Mouse (Mus musculus) midbrain, embryonic 11.5 days (tissue): Measurements from ENCODE around the gene Gm10273. TPM values are rescaled to one million over a fixed set of nuclear protein-coding genes. Genes with fewer than 3 reads are reported as not detected.
"Not testable (repeated sequence)": the region's sequence is repeated elsewhere in the genome, so short reads cannot be mapped to it uniquely, and the experiment has no call there.

ENCODE experiments used
- ATAC-seq: fragments of 200-750 bp; cut with Nextera tagmentation; 2 replicates; pipeline ENCODE4 v1.8.0; 2017; ENCODE audit warnings: moderate TSS enrichment, moderate library complexity; ENCODE audit not compliant: low FRiP score
- DNase-seq: peaks from one replicate; pipeline ENCODE4 v3.0.0; 2015; ENCODE audit warnings: low spot score; ENCODE audit errors: missing footprints
- H3K27ac ChIP-seq: fragments of 300-500 bp; sonication (generic); 2 replicates; pipeline ENCODE4 v1.5.1; 2014; ENCODE audit warnings: low read depth, low read length
- H3K27me3 ChIP-seq: fragments of 300-500 bp; sonication (generic); 2 replicates; pipeline ENCODE4 v1.6.1; 2014; ENCODE audit warnings: mild to moderate bottlenecking, low read length, moderate library complexity, mixed read lengths; ENCODE audit not compliant: control insufficient read depth, insufficient read depth
- H3K36me3 ChIP-seq: fragments of 300-500 bp; sonication (generic); 2 replicates; pipeline ENCODE4 v1.6.1; 2014; ENCODE audit warnings: mild to moderate bottlenecking, low read length, moderate library complexity, mixed read lengths; ENCODE audit not compliant: control insufficient read depth, insufficient read depth
- H3K4me1 ChIP-seq: fragments of 300-500 bp; sonication (generic); 2 replicates; pipeline ENCODE4 v1.6.1; 2014; ENCODE audit warnings: low read length; ENCODE audit not compliant: control insufficient read depth, insufficient read depth
- H3K4me2 ChIP-seq: fragments of 300-500 bp; sonication (generic); 2 replicates; pipeline ENCODE4 v1.6.1; 2014; ENCODE audit warnings: mild to moderate bottlenecking, moderate library complexity
- H3K4me3 ChIP-seq: fragments of 300-500 bp; sonication (generic); 2 replicates; pipeline ENCODE4 v1.5.1; 2014; ENCODE audit warnings: low read depth, low read length
- H3K9ac ChIP-seq: fragments of 300-500 bp; sonication (generic); 2 replicates; pipeline ENCODE4 v1.6.1; 2014; ENCODE audit warnings: low read length
- H3K9me3 ChIP-seq: fragments of 300-500 bp; sonication (generic); 2 replicates; pipeline ENCODE4 v1.6.1; 2016; ENCODE audit warnings: low read length; ENCODE audit not compliant: control insufficient read depth
- WGBS: fragments of 180-500 bp; shearing (Covaris S2); extraction: QIAGEN DNeasy Blood & Tissue Kit; methylation state at CpG from one replicate; pipeline ENCODE4 v1.1.7; 2014; 5-methylcytosine and 5-hydroxymethylcytosine counted together
- polyA plus RNA-seq: library from polyadenylated mRNA; unstranded; fragments of >200 nt; fragmentation: Nextera tagmentation; extraction: Ambion mirVana; gene quantifications from 2 replicates; pipeline ENCODE4 v1.2.1, GENCODE M21; 2014

Gm10273 gene
- polyA plus RNA-seq = 2.4 and 3.3 TPM in 2 replicates

GRCm38 (mm10) chr10:59395461-59395860, at the start of gene Gm10273:
TSS of gene Gm10273 (plus strand) at chr10:59395632.
- not testable (repeated sequence) for H3K4me1 ChIP-seq, H3K27me3 ChIP-seq, H3K9me3 ChIP-seq, H3K36me3 ChIP-seq, H3K4me2 ChIP-seq, H3K9ac ChIP-seq, ATAC-seq, DNase-seq, H3K4me3 ChIP-seq, H3K27ac ChIP-seq
- 84% methylated on average over 10 of the region's 25 CpGs for WGBS

- peaks cover 11% of the 10 kb centered on the region; the same call in 1 of the 2 replicates for H3K36me3 ChIP-seq
- no peaks in the 10 kb centered on the region for H3K9me3 ChIP-seq
- H3K9ac ChIP-seq = no peak overlapping the region
- no peak overlapping the region for H3K4me2 ChIP-seq
- no peak overlapping the region for H3K27ac ChIP-seq
- no peaks in the 10 kb centered on the region for H3K4me1 ChIP-seq
- DNase-seq = no peak
- WGBS = 85% methylated on average over 2 of the region's 2 CpGs
- no peak overlapping the region for H3K4me3 ChIP-seq
- no peak for ATAC-seq
- no peaks in the 10 kb centered on the region for H3K27me3 ChIP-seq
Measured at GRCm38 (mm10) chr10:59346560-59346959, 48.9 kb upstream of the Gm10273 start.

DNA sequence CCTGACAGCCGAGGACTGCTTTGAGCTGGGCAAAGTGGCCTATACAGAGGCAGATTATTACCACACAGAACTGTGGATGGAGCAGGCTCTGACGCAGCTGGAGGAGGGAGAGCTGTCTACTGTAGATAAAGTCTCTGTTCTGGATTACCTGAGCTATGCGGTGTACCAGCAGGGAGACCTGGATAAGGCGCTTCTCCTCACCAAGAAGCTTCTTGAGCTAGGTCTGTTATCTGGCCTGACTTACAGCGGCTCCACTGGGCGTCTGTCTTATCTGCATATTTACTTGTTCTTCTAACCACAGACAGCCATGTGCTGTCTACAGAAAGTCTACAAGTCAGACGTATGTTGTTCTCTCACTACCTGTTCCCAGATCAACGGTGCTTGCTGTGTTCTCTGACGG, 47.2 kb upstream of the Gm10273 start:
- H3K4me3 ChIP-seq = no peak overlapping the region
- H3K36me3 ChIP-seq = peaks cover 13% of the 10 kb centered on the region; the same call in 1 of the 2 replicates
- H3K9ac ChIP-seq = no peak overlapping the region
- WGBS = 91% methylated on average over 9 of the region's 9 CpGs
- no peaks in the 10 kb centered on the region for H3K4me1 ChIP-seq
- ATAC-seq = no peak
- no peak for DNase-seq
- H3K4me2 ChIP-seq = no peak overlapping the region
- H3K9me3 ChIP-seq = no peaks in the 10 kb centered on the region
- H3K27ac ChIP-seq = no peak overlapping the region
- no peaks in the 10 kb centered on the region for H3K27me3 ChIP-seq

- no peak for ATAC-seq
Measured at GRCm38 (mm10) chr10:59349536-59349935, 45.9 kb upstream of the Gm10273 start.

DNA sequence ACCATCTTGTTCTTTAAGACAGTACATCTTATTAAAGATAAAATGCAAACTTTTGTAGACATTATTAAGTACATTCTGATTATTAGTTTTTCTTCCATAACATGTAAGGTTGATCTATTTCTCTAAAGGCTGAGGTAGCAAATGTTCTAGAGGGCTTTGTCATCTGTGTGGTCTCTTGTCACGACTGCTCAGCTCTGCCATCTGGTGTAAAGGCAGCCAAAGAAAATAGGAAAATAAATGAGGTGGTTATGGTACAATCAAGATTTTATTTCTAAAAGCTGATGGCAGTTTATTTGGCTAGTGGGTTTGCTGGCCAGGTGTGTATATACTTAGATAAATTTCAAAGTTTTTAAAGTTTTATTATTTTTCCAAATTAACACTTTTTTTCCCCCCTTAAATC, 42.4 kb upstream of the Gm10273 start:
- no peaks in the 10 kb centered on the region for H3K27me3 ChIP-seq
- no peak overlapping the region for H3K27ac ChIP-seq
- peaks cover 10% of the 10 kb centered on the region; the same call in 1 of the 2 replicates for H3K36me3 ChIP-seq
- 67% methylated on average over 1 of the region's 1 CpGs for WGBS
- ATAC-seq (no peak), DNase-seq (no peak)
- H3K9me3 ChIP-seq = no peaks in the 10 kb centered on the region
- no peaks in the 10 kb centered on the region for H3K4me1 ChIP-seq
- no peak overlapping the region for H3K4me2 ChIP-seq
- no peak overlapping the region for H3K9ac ChIP-seq
- H3K4me3 ChIP-seq = no peak overlapping the region

More at GRCm38 (mm10) chr10:59349536-59349935, 45.9 kb upstream of the Gm10273 start:
- Histone ChIP-seq H3K27me3 (no peaks in the 10 kb centered on the region), H3K9me3 (no peaks in the 10 kb centered on the region), H3K4me1 (no peaks in the 10 kb centered on the region), H3K36me3 (peaks cover 13% of the 10 kb centered on the region; the same call in 1 of the 2 replicates), H3K9ac (no peak overlapping the region), H3K4me3 (no peak overlapping the region), H3K27ac (no peak overlapping the region), H3K4me2 (no peak overlapping the region)
- DNase-seq = no peak
- WGBS = 97% methylated on average over 2 of the region's 2 CpGs

DNA sequence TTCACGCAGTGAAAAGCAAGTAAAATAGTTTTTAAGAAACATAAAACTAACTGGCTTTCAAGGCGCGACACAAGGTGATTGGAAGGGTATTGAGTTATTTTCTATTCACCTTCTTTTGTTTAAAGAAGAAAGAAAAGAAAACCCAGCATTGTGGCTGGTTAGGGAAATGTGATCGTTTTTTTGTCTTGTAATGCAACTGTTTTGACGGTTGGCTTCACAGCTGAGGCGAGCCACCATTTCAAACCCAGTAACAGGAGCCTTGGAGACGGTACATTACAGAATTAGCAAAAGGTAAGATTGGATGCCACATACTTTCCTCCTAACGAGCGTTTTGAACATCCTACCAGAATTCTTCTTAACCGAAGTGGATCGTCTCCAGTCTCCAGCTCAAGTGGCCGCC, 41.3 kb upstream of the Gm10273 start:
- Histone ChIP-seq H3K9ac (no peak overlapping the region), H3K4me3 (no peak overlapping the region), H3K27me3 (no peaks in the 10 kb centered on the region), H3K4me2 (no peak overlapping the region), H3K9me3 (no peaks in the 10 kb centered on the region), H3K36me3 (peaks cover 9% of the 10 kb centered on the region; the same call in 1 of the 2 replicates), H3K27ac (no peak overlapping the region), H3K4me1 (no peaks in the 10 kb centered on the region)
- 88% methylated on average over 12 of the region's 12 CpGs for WGBS
- ATAC-seq (no peak), DNase-seq (no peak)

- no peaks in the 10 kb centered on the region for H3K4me1 ChIP-seq
- DNase-seq (no peak), ATAC-seq (no peak)
- H3K36me3 ChIP-seq = peaks cover 7% of the 10 kb centered on the region; the same call in 1 of the 2 replicates
- H3K4me3 ChIP-seq = no peak overlapping the region
- H3K27ac ChIP-seq = no peak overlapping the region
- H3K4me2 ChIP-seq = no peak overlapping the region
- 90% methylated on average over 8 of the region's 8 CpGs for WGBS
- no peaks in the 10 kb centered on the region for H3K9me3 ChIP-seq
- no peak overlapping the region for H3K9ac ChIP-seq
- no peaks in the 10 kb centered on the region for H3K27me3 ChIP-seq
Measured at GRCm38 (mm10) chr10:59355020-59355419, 40.4 kb upstream of the Gm10273 start.

- no peaks in the 10 kb centered on the region for H3K27me3 ChIP-seq
- no peak overlapping the region for H3K9ac ChIP-seq
- DNase-seq (no peak), ATAC-seq (no peak)
- H3K4me2 ChIP-seq = no peak overlapping the region
- no peak overlapping the region for H3K4me3 ChIP-seq
- WGBS = 89% methylated on average over 4 of the region's 4 CpGs
- peaks cover 7% of the 10 kb centered on the region for H3K36me3 ChIP-seq
- no peak overlapping the region for H3K27ac ChIP-seq
- no peaks in the 10 kb centered on the region for H3K9me3 ChIP-seq
- H3K4me1 ChIP-seq = no peaks in the 10 kb centered on the region
Measured at GRCm38 (mm10) chr10:59358744-59359143, 36.7 kb upstream of the Gm10273 start.

DNA sequence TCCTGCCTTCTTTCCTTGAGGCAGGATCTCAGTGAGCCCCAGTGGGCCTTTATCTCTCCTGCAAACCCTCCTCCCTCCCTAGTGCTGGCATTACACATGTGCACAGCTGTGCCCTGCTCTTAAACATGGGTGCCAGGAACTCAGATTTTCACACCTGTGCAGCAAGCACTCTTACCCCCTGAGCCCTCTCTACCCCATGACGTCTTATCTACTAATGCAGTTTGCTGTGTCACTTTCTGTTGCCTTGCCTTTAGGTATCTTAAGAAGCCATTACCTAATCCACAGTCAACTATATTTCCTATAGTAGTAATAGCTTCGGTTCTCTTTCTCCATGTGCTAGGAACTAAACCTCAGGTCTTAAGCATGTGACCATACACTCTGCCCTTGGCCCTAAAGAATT, 32.2 kb upstream of the Gm10273 start:
- Histone ChIP-seq H3K27me3 (no peaks in the 10 kb centered on the region), H3K4me3 (no peak overlapping the region), H3K4me2 (no peak overlapping the region), H3K9me3 (no peaks in the 10 kb centered on the region), H3K36me3 (peaks cover 18% of the 10 kb centered on the region), H3K27ac (no peak overlapping the region), H3K4me1 (no peaks in the 10 kb centered on the region), H3K9ac (no peak overlapping the region)
- WGBS = 86% methylated on average over 2 of the region's 2 CpGs
- DNase-seq = no peak
- ATAC-seq = no peak
